Mouse (Mus musculus) limb, embryonic 11.5 days (tissue): ENCODE results near the gene Olfr90. TPM values are rescaled to one million over a fixed set of nuclear protein-coding genes. Genes with fewer than 3 reads are reported as not detected.

Experiments
- ATAC-seq: fragments of 200-750 bp; cut with Nextera tagmentation; 2 replicates; pipeline ENCODE4 v1.8.0; 2017; ENCODE audit warnings: low read depth; ENCODE audit not compliant: insufficient number of reproducible peaks, low FRiP score, low TSS enrichment
- DNase-seq: peaks from one replicate; pipeline ENCODE4 v3.0.0-alpha.2; 2015; ENCODE audit warnings: low spot score
- H3K27ac ChIP-seq: fragments of 300-500 bp; sonication (generic); replicated peaks from 2 replicates; pipeline ENCODE4 v1.5.1; 2014; ENCODE audit warnings: low read depth, mild to moderate bottlenecking, low read length
- H3K27me3 ChIP-seq: fragments of 300-500 bp; sonication (generic); 2 replicates; pipeline ENCODE4 v1.6.1; 2014; ENCODE audit warnings: mild to moderate bottlenecking, low read length, mixed read lengths; ENCODE audit not compliant: control insufficient read depth, insufficient read depth
- H3K36me3 ChIP-seq: fragments of 300-500 bp; sonication (generic); 2 replicates; pipeline ENCODE4 v1.6.1; 2014; ENCODE audit warnings: mild to moderate bottlenecking, low read length, moderate library complexity, mixed read lengths; ENCODE audit not compliant: control insufficient read depth, insufficient read depth
- H3K4me1 ChIP-seq: fragments of 300-500 bp; sonication (generic); 2 replicates; pipeline ENCODE4 v1.6.1; 2014; ENCODE audit warnings: low read length, mixed read lengths; ENCODE audit not compliant: control insufficient read depth, insufficient read depth
- H3K4me2 ChIP-seq: fragments of 300-500 bp; sonication (generic); 2 replicates; pipeline ENCODE4 v1.6.1; 2014; ENCODE audit warnings: low read depth, mild to moderate bottlenecking, moderate library complexity; ENCODE audit not compliant: severe bottlenecking
- H3K4me3 ChIP-seq: fragments of 300-500 bp; sonication (generic); 2 replicates; pipeline ENCODE4 v1.5.1; 2014; ENCODE audit warnings: low read depth, low read length
- H3K9ac ChIP-seq: fragments of 300-500 bp; sonication (generic); 2 replicates; pipeline ENCODE4 v1.6.1; 2014; ENCODE audit warnings: mild to moderate bottlenecking, low read length
- H3K9me3 ChIP-seq: fragments of 300-500 bp; sonication (generic); 2 replicates; pipeline ENCODE4 v1.6.1; 2016; ENCODE audit warnings: low read length; ENCODE audit not compliant: control insufficient read depth
- WGBS: fragments of 180-500 bp; shearing (Covaris S2); extraction: QIAGEN DNeasy Blood & Tissue Kit; methylation state at CpG from one replicate; pipeline ENCODE4 v1.1.7; 2014; 5-methylcytosine and 5-hydroxymethylcytosine counted together
- polyA plus RNA-seq: library from polyadenylated mRNA; unstranded; fragments of >200 nt; fragmentation: Nextera tagmentation; extraction: Ambion mirVana; gene quantifications from 2 replicates; pipeline ENCODE4 v1.2.1, GENCODE M21; 2014

Gene Olfr90
- polyA plus RNA-seq, 1 experiment from 2014 or later: not detected

DNA sequence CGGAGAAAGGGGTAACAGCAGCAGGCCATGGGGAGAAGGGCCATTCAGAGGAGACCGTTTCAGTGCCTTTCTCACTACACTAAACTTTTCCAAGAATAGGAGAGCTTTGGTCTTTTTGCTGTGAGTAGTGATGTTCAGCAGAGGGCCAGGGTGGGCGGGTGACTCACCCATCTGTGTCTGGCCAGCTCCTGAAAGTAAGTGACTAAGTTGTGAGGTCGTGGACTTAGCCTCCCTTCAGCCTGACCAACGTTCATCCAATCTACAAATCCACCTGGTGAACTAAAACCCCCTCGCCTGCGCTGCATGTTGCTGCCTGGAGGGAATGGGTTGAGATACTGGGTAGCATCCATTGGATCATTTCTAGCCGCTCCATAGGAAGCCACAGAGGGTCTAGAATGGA lies 18.2 kb downstream of the Olfr90 start:
- no peak overlapping the region for H3K27ac ChIP-seq
- no peaks in the 10 kb centered on the region for H3K4me1 ChIP-seq
- H3K9me3 ChIP-seq: no peaks in the 10 kb centered on the region
- no peak overlapping the region for H3K4me2 ChIP-seq
- DNase-seq: no peak
- H3K4me3 ChIP-seq: no peak overlapping the region
- H3K9ac ChIP-seq: no peak overlapping the region
- ATAC-seq: no peak
- peaks cover 4% of the 10 kb centered on the region; the same call in 1 of the 2 replicates for H3K36me3 ChIP-seq
- H3K27me3 ChIP-seq: no peaks in the 10 kb centered on the region
- 86% methylated on average over 8 of the region's 8 CpGs for WGBS

DNA sequence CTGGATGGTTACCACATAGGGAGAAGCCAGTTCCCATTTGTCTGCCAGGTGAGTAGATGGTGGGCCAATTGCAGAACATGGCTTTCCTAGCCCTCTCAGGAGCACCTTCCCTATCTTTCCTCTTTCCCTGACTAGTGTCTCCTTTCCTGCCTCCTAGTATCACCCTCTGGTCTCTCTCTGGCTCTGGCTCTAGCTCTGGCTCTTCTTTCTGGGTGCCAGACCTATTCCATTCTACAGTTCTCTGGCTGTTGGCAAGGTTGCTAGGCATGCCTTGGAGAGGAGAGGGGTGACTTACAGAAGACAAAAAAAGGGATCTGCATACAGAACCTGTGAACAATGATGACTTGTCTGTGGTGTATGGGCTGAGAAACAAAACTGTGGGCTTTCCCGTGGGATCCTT lies 20.4 kb downstream of the Olfr90 start:
- no peak for DNase-seq
- no peaks in the 10 kb centered on the region for H3K4me1 ChIP-seq
- ATAC-seq: no peak
- no peaks in the 10 kb centered on the region for H3K27me3 ChIP-seq
- 74% methylated on average over 1 of the region's 1 CpGs for WGBS
- H3K36me3 ChIP-seq: peaks cover 6% of the 10 kb centered on the region
- H3K9me3 ChIP-seq: no peaks in the 10 kb centered on the region
- H3K4me2 ChIP-seq: no peak overlapping the region
- H3K4me3 ChIP-seq: no peak overlapping the region
- no peak overlapping the region for H3K27ac ChIP-seq
- H3K9ac ChIP-seq: no peak overlapping the region

- WGBS: 97% methylated on average over 2 of the region's 2 CpGs
- no peak for DNase-seq
Measured at GRCm38 (mm10) chr17:37065993-37066392, 22.3 kb downstream of the Olfr90 start.

GRCm38 (mm10) chr17:37063686-37064495 lies 24.4 kb downstream of the Olfr90 start:
- ATAC-seq: no peak
- H3K9ac ChIP-seq: no peak overlapping the region
- no peak for DNase-seq
- WGBS: 88% methylated on average over 11 of the region's 11 CpGs
- peaks cover 12% of the 10 kb centered on the region for H3K36me3 ChIP-seq
- H3K4me3 ChIP-seq: no peak overlapping the region
- no peaks in the 10 kb centered on the region for H3K4me1 ChIP-seq
- no peak overlapping the region for H3K27ac ChIP-seq
- no peaks in the 10 kb centered on the region for H3K27me3 ChIP-seq
- H3K4me2 ChIP-seq: no peak overlapping the region
- no peaks in the 10 kb centered on the region for H3K9me3 ChIP-seq

More at GRCm38 (mm10) chr17:37065993-37066392, 22.3 kb downstream of the Olfr90 start:
- Histone ChIP-seq H3K9ac (no peak overlapping the region), H3K4me3 (no peak overlapping the region), H3K4me2 (no peak overlapping the region), H3K36me3 (peaks cover 10% of the 10 kb centered on the region), H3K27ac (no peak overlapping the region), H3K9me3 (no peaks in the 10 kb centered on the region), H3K27me3 (no peaks in the 10 kb centered on the region), H3K4me1 (no peaks in the 10 kb centered on the region)
- no peak for ATAC-seq

DNA sequence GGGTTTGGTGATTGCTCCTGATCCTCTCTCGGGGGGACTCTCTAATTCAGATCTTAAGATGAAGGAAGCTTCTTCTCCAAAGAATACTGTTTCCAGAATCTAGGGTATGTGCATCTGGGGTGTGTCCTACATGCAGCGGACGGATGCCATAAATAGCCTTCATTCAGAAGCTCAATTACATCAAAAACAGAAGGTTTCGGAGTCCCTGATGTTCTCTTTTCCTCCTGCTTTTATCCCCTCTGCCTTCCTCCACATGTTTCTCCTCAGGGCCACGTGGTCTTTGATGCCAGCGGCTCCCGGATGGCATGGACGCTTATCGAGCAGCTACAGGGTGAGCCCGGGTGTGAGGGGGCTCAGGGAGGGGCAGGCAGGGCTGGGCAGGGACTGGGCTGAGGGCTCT lies 25.2 kb downstream of the Olfr90 start:
- H3K36me3 ChIP-seq: peaks cover 12% of the 10 kb centered on the region
- WGBS: 74% methylated on average over 10 of the region's 10 CpGs
- H3K4me2 ChIP-seq: no peak overlapping the region

GRCm38 (mm10) chr17:37062101-37062641 lies 26.1 kb downstream of the Olfr90 start:
- no peak overlapping the region for H3K27ac ChIP-seq
- H3K36me3 ChIP-seq: peaks cover 10% of the 10 kb centered on the region
- no peak overlapping the region for H3K4me3 ChIP-seq
- no peak overlapping the region for H3K4me2 ChIP-seq
- no peaks in the 10 kb centered on the region for H3K4me1 ChIP-seq
- DNase-seq: no peak
- no peak overlapping the region for H3K9ac ChIP-seq
- ATAC-seq: no peak
- no peaks in the 10 kb centered on the region for H3K27me3 ChIP-seq
- H3K9me3 ChIP-seq: no peaks in the 10 kb centered on the region
- 91% methylated on average over 10 of the region's 10 CpGs for WGBS

More for the DNA sequence above, 25.2 kb downstream of the Olfr90 start:
- DNase-seq (no peak), ATAC-seq (no peak)
- no peak overlapping the region for H3K9ac ChIP-seq
- H3K4me1 ChIP-seq: no peaks in the 10 kb centered on the region
- no peak overlapping the region for H3K4me3 ChIP-seq
- no peaks in the 10 kb centered on the region for H3K27me3 ChIP-seq
- H3K9me3 ChIP-seq: no peaks in the 10 kb centered on the region
- H3K27ac ChIP-seq: no peak overlapping the region

DNA sequence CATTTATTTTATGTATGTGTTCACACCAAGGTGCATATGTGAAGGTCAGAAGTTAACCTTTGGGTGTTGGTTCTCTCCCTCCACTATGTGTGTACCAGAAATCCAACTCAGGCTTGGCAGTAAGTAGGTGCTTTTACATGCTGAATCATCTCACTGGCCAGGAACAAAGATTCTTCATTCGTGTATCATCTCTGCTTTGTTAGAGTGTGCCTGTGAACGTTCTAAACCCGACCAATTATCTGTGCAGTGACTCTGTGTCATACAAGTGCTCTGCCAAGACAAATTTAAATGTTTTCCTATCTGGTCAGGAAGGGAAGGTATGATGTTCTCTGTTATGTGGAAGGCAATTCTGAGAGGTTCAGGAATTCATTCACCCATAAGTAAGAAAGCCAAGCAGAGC lies 26.9 kb downstream of the Olfr90 start:
- no peak for DNase-seq
- H3K9ac ChIP-seq: no peak overlapping the region
- H3K36me3 ChIP-seq: peaks cover 10% of the 10 kb centered on the region
- H3K4me3 ChIP-seq: no peak overlapping the region
- H3K4me2 ChIP-seq: no peak overlapping the region
- 90% methylated on average over 3 of the region's 3 CpGs for WGBS
- H3K27me3 ChIP-seq: no peaks in the 10 kb centered on the region
- no peak for ATAC-seq
- no peaks in the 10 kb centered on the region for H3K9me3 ChIP-seq
- H3K4me1 ChIP-seq: no peaks in the 10 kb centered on the region
- H3K27ac ChIP-seq: no peak overlapping the region

DNA sequence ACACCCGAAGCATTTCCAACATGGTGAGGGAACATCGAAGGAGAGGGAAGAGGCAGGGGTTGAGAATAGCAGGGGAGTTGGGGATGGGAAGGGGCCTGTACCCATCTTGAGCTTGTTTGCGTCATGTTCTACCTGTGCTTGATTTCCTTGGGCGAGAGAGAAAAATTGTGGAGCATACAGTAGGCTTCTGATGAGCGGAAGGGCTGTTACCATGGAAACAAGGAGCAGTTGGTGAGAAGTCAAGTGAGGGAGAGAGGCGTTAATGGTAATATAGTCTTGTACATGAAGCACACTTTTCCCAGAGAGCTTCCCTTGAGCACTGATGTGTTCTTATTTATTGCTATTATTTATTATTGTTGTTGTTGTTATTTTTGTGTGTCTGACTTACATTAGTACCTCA lies 31.3 kb downstream of the Olfr90 start:
- no peak for DNase-seq
- no peak overlapping the region for H3K27ac ChIP-seq
- 95% methylated on average over 6 of the region's 6 CpGs for WGBS
- no peaks in the 10 kb centered on the region for H3K9me3 ChIP-seq
- no peak for ATAC-seq
- no peaks in the 10 kb centered on the region for H3K4me1 ChIP-seq
- H3K27me3 ChIP-seq: no peaks in the 10 kb centered on the region
- H3K4me2 ChIP-seq: no peak overlapping the region
- no peak overlapping the region for H3K9ac ChIP-seq
- H3K36me3 ChIP-seq: peaks cover 8% of the 10 kb centered on the region
- no peak overlapping the region for H3K4me3 ChIP-seq
